Mouse (Mus musculus) neutrophil, adult 83 days (primary cell): ENCODE measurements around the gene Ccdc172. TPM values are rescaled to one million over a fixed set of nuclear protein-coding genes. Genes with fewer than 3 reads are reported as not detected.

Experiments
- total RNA-seq, 2 experiments: library from RNA; stranded (reverse); gene quantifications; one replicate each; pipeline ENCODE4 v1.2.4; 2023

Gene Ccdc172
- total RNA-seq: not detected

GRCm38 (mm10) chr19:58511818-58512217, at the start of gene Ccdc172:
Ccdc172 (plus strand) TSS chr19:58511993.

Other genes starting within 250 kb of the Ccdc172 start
- gene Gfra1, start 56.1 kb upstream of the Ccdc172 start, total RNA-seq: under 1 TPM; 0.55 to 0.62 TPM
- gene Pnlip, start 140.5 kb downstream of the Ccdc172 start, total RNA-seq: not detected
- not detected for gene Pnliprp1, start 216.9 kb downstream of the Ccdc172 start, total RNA-seq
- gene Pnliprp2, start 247.7 kb downstream of the Ccdc172 start, total RNA-seq: not detected